Mouse (Mus musculus): Measurements from ENCODE around the gene Comt. TPM values are rescaled to one million over a fixed set of nuclear protein-coding genes. Genes with fewer than 3 reads are reported as not detected.

Comt gene
- total and polyA plus RNA-seq, 3 experiments: 139 to 208 (median 150) TPM

DNA sequence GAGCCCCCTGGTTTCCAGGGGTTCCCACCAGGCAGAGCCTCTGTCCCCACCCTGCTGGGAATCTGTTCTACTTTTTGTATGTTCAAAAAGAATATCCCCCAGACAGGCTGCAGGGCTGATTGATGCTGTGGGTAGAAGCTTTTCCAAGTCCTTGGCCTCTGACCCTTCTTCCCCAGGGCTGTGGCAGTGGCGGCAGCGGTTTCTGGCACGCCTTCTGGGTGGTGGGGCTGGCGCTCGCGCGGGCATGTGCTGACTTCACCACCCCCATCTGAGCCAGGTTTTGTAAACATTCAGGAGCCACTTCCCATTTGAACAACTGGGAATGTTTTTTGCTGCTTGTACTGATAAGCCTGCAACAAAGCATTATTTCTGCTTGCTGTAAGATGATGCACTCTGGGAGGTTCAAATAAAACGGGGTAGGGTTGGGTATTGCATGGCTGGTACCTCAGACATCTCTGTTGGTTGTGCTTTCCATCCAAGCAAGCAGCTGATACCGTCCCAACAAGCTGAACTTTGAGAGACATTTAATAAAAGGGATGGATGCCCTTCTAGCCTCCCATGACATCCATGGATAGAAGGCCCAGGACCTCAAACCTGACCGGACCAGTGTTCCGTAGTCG, 32.8 kb upstream of the Comt start:
- H3K9ac ChIP-seq (ENCODE audit: low read depth, low read length): peak overlapping the region; percentile 37; the same call in 1 of the 2 replicates
- 38% methylated on average over 12 of the region's 12 CpGs for WGBS
- H3K27me3 ChIP-seq (ENCODE audit: control insufficient read depth, insufficient read depth, low read length): no peaks in the 10 kb centered on the region
- H3K36me3 ChIP-seq (ENCODE audit: control insufficient read depth, insufficient read depth, low read length): no peaks in the 10 kb centered on the region
- H3K27ac ChIP-seq: no peak overlapping the region; the same call in 1 of the 2 replicates
- TF ChIP-seq POLR2A (IDR thresholded peaks at IDR 0.05; ENCODE audit: insufficient read depth, low read depth, low read length): no peak
- no peak for TF ChIP-seq CTCF (IDR thresholded peaks at IDR 0.05)
- TF ChIP-seq EP300 (IDR thresholded peaks at IDR 0.05; ENCODE audit: insufficient read depth, low read depth, low read length): no peak
- H3K79me2 ChIP-seq (replicated peaks; ENCODE audit: control insufficient read depth, insufficient read depth, low read length): no peaks in the 10 kb centered on the region
- intact Hi-C loops (cut with DNase I): no loop called here
- DNase-seq: no peak
- H3K4me1 ChIP-seq (ENCODE audit: control insufficient read depth, insufficient read depth, low read length): peaks cover 22% of the 10 kb centered on the region
- H3K4me3 ChIP-seq: no peak overlapping the region

DNA sequence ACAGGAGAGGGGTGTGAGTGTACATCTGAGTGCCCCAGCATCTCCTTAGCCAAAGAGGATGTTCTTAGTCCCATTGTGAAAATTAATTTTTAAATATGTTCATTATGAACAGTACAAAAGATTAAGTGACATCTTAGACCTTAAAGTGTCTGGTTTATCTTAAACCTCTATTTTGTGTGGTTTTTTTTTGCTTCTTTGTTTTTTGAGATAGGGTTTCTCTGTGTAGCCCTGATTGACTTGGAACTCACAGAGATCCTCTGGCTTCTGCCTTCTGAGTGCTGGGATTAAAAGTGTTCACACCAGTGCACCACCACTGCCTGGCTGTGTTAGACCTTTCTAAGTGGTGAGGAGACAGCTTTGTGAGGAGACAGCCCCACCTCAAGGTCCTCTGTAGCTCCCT, 32.0 kb upstream of the Comt start:
- DNase-seq: no peak
- TF ChIP-seq EP300 (IDR thresholded peaks at IDR 0.05; ENCODE audit: insufficient read depth, low read depth, low read length): no peak
- no peak for TF ChIP-seq CTCF (IDR thresholded peaks at IDR 0.05)
- no peak for TF ChIP-seq POLR2A (IDR thresholded peaks at IDR 0.05; ENCODE audit: insufficient read depth, low read depth, low read length)
- Histone ChIP-seq H3K79me2 (replicated peaks; ENCODE audit: control insufficient read depth, insufficient read depth, low read length) (no peaks in the 10 kb centered on the region), H3K36me3 (ENCODE audit: control insufficient read depth, insufficient read depth, low read length) (no peaks in the 10 kb centered on the region), H3K4me1 (ENCODE audit: control insufficient read depth, insufficient read depth, low read length) (peaks cover 18% of the 10 kb centered on the region), H3K9ac (ENCODE audit: low read depth, low read length) (no peak overlapping the region), H3K27ac (no peak overlapping the region), H3K4me3 (no peak overlapping the region), H3K27me3 (ENCODE audit: control insufficient read depth, insufficient read depth, low read length) (no peaks in the 10 kb centered on the region)
- intact Hi-C loops (cut with DNase I): no loop called here

DNA sequence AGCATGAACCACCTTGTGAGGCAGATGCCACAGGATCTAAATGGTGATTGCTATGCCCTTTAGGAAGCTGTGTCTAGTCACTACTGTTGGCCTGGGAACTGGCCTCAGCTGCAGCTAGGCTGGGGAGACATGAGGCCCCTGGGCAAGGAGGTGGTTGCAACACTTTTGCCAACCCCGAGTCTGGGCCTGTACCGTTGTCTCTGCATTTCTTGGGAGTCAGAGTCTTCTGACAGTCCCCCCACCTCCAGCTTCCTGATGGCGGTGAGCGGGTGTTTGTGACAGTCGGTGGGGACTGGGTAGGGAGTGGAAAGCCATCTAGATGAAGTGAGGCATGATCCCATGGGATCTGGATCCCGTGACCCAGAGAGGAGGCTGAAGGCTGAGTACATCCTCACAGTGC, 28.8 kb upstream of the Comt start:
- Histone ChIP-seq H3K9ac (ENCODE audit: low read depth, low read length) (no peak overlapping the region), H3K4me3 (no peak overlapping the region), H3K79me2 (replicated peaks; ENCODE audit: control insufficient read depth, insufficient read depth, low read length) (no peaks in the 10 kb centered on the region), H3K27me3 (ENCODE audit: control insufficient read depth, insufficient read depth, low read length) (no peaks in the 10 kb centered on the region), H3K27ac (no peak overlapping the region), H3K4me1 (ENCODE audit: control insufficient read depth, insufficient read depth, low read length) (peaks cover 9% of the 10 kb centered on the region), H3K36me3 (ENCODE audit: control insufficient read depth, insufficient read depth, low read length) (no peaks in the 10 kb centered on the region)
- DNase-seq: no peak
- 85% methylated on average over 6 of the region's 6 CpGs for WGBS
- TF ChIP-seq POLR2A (IDR thresholded peaks at IDR 0.05; ENCODE audit: insufficient read depth, low read depth, low read length) (no peak), EP300 (IDR thresholded peaks at IDR 0.05; ENCODE audit: insufficient read depth, low read depth, low read length) (no peak), CTCF (IDR thresholded peaks at IDR 0.05) (no peak)
- intact Hi-C loops (cut with DNase I): no loop called here

GRCm38 (mm10) chr16:18453846-18454245, 27.2 kb upstream of the Comt start:
- Histone ChIP-seq H3K36me3 (ENCODE audit: control insufficient read depth, insufficient read depth, low read length) (no peaks in the 10 kb centered on the region), H3K27me3 (ENCODE audit: control insufficient read depth, insufficient read depth, low read length) (no peaks in the 10 kb centered on the region), H3K27ac (no peak overlapping the region), H3K4me1 (ENCODE audit: control insufficient read depth, insufficient read depth, low read length) (peaks cover 1% of the 10 kb centered on the region), H3K4me3 (no peak overlapping the region), H3K9ac (ENCODE audit: low read depth, low read length) (no peak overlapping the region), H3K79me2 (replicated peaks; ENCODE audit: control insufficient read depth, insufficient read depth, low read length) (no peaks in the 10 kb centered on the region)
- TF ChIP-seq CTCF (IDR thresholded peaks at IDR 0.05) (no peak), EP300 (IDR thresholded peaks at IDR 0.05; ENCODE audit: insufficient read depth, low read depth, low read length) (no peak), POLR2A (IDR thresholded peaks at IDR 0.05; ENCODE audit: insufficient read depth, low read depth, low read length) (no peak)
- WGBS: 36% methylated on average over 5 of the region's 5 CpGs
- intact Hi-C loops (cut with DNase I): no loop called here
- no peak for DNase-seq

DNA sequence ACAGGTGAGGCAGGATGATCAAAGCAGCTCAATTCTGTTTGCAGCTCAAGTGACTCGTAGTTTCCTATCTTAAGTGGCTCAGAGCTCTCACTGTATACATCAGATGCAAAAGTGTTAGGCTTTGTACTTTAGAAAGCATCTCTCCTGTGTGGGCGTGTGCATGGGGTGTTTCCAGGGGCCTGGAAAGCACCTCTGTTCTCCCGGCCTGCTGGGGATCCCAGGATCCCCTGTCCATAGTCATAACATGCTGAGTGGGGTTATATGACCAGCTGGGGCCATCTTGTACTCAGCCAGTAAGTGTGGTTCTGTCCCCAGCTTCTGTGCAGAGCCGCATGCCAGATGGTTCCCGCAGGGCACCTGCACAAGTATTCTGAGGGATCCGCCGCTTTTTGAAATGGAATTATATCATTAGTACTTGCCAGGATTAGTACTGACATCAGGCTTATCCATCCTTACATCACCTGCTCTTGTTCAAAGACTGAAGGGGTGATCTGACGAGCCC, 25.8 kb upstream of the Comt start:
- no peak for TF ChIP-seq EP300 (IDR thresholded peaks at IDR 0.05; ENCODE audit: insufficient read depth, low read depth, low read length)
- no peak for TF ChIP-seq CTCF (IDR thresholded peaks at IDR 0.05)
- no peak for TF ChIP-seq POLR2A (IDR thresholded peaks at IDR 0.05; ENCODE audit: insufficient read depth, low read depth, low read length)
- H3K9ac ChIP-seq (ENCODE audit: low read depth, low read length): no peak overlapping the region
- DNase-seq: no peak
- H3K4me3 ChIP-seq: no peak overlapping the region
- no peaks in the 10 kb centered on the region; the same call in 1 of the 2 replicates for H3K4me1 ChIP-seq (ENCODE audit: control insufficient read depth, insufficient read depth, low read length)
- no peaks in the 10 kb centered on the region for H3K27me3 ChIP-seq (ENCODE audit: control insufficient read depth, insufficient read depth, low read length)
- H3K27ac ChIP-seq: no peak overlapping the region
- intact Hi-C loops (cut with DNase I): no loop called here
- 92% methylated on average over 8 of the region's 8 CpGs for WGBS
- no peaks in the 10 kb centered on the region for H3K79me2 ChIP-seq (replicated peaks; ENCODE audit: control insufficient read depth, insufficient read depth, low read length)
- no peaks in the 10 kb centered on the region for H3K36me3 ChIP-seq (ENCODE audit: control insufficient read depth, insufficient read depth, low read length)

- intact Hi-C loops (cut with DNase I): no loop called here
- H3K9ac ChIP-seq (ENCODE audit: low read depth, low read length): no peak overlapping the region
- TF ChIP-seq EP300 (IDR thresholded peaks at IDR 0.05; ENCODE audit: insufficient read depth, low read depth, low read length): no peak
- TF ChIP-seq POLR2A (IDR thresholded peaks at IDR 0.05; ENCODE audit: insufficient read depth, low read depth, low read length): no peak
- TF ChIP-seq CTCF (IDR thresholded peaks at IDR 0.05): no peak
- 79% methylated on average over 9 of the region's 9 CpGs for WGBS
- no peaks in the 10 kb centered on the region for H3K36me3 ChIP-seq (ENCODE audit: control insufficient read depth, insufficient read depth, low read length)
- no peak overlapping the region for H3K27ac ChIP-seq
- no peak overlapping the region for H3K4me3 ChIP-seq
- no peaks in the 10 kb centered on the region for H3K79me2 ChIP-seq (replicated peaks; ENCODE audit: control insufficient read depth, insufficient read depth, low read length)
- H3K27me3 ChIP-seq (ENCODE audit: control insufficient read depth, insufficient read depth, low read length): no peaks in the 10 kb centered on the region
- no peak for DNase-seq
- no peaks in the 10 kb centered on the region; the same call in 1 of the 2 replicates for H3K4me1 ChIP-seq (ENCODE audit: control insufficient read depth, insufficient read depth, low read length)
These were observed 25.0 kb upstream of the Comt start for GRCm38 (mm10) chr16:18451486-18452181.

Data from heart, adult 2 months (tissue).